Mouse (Mus musculus) liver, adult 2 months (tissue): ENCODE data around the gene Ppid. TPM values are rescaled to one million over a fixed set of nuclear protein-coding genes. Genes with fewer than 3 reads are reported as not detected.

Experiments used
- DNase-seq: peaks from one replicate; pipeline ENCODE4 v3.0.0-alpha.2; 2011; ENCODE audit warnings: low read depth, low spot score; ENCODE audit errors: extremely low read depth
- H3K27ac ChIP-seq: fragments of 200-500 bp; replicated peaks from 2 replicates; pipeline ENCODE4 v1.5.1; 2012; ENCODE audit warnings: low read depth, mild to moderate bottlenecking, control low read depth, inconsistent platforms, low read length; ENCODE audit not compliant: insufficient read depth
- H3K27me3 ChIP-seq: fragments of 200-500 bp; 2 replicates; pipeline ENCODE4 v1.6.1; 2012; ENCODE audit warnings: mild to moderate bottlenecking, moderate library complexity, low read length, inconsistent platforms; ENCODE audit not compliant: control insufficient read depth, insufficient read depth
- H3K36me3 ChIP-seq: fragments of 200-500 bp; 2 replicates; pipeline ENCODE4 v1.6.1; 2012; ENCODE audit warnings: low read length, inconsistent platforms; ENCODE audit not compliant: control insufficient read depth, insufficient read depth
- H3K4me1 ChIP-seq: fragments of 200-500 bp; 2 replicates; pipeline ENCODE4 v1.6.1; 2011; ENCODE audit warnings: low read length; ENCODE audit not compliant: control insufficient read depth, insufficient read depth
- H3K4me3 ChIP-seq: fragments of 200-500 bp; 2 replicates; pipeline ENCODE4 v1.5.1; 2011; ENCODE audit warnings: low read depth, mild to moderate bottlenecking, control low read depth, low read length, moderate library complexity; ENCODE audit not compliant: insufficient read depth
- H3K79me2 ChIP-seq: fragments of 200-500 bp; 2 replicates; pipeline ENCODE4 v1.6.1; 2012; ENCODE audit warnings: inconsistent platforms, mild to moderate bottlenecking, low read length, moderate library complexity; ENCODE audit not compliant: control insufficient read depth, insufficient read depth
- H3K9ac ChIP-seq: fragments of 200-500 bp; 2 replicates; pipeline ENCODE4 v1.6.1; 2012; ENCODE audit warnings: low read depth, mild to moderate bottlenecking, control low read depth, inconsistent platforms, low read length
- CTCF ChIP-seq: fragments of 200-500 bp; IDR thresholded peaks from 2 replicates; pipeline ENCODE4 v1.5.1; 2011; ENCODE audit warnings: low read depth, low read length, control low read depth
- POLR2A ChIP-seq: fragments of 200-500 bp; IDR thresholded peaks from 2 replicates; pipeline ENCODE4 v1.6.1; 2011; ENCODE audit warnings: low read length, control low read depth; ENCODE audit not compliant: insufficient read depth; ENCODE audit errors: extremely low read depth
- WGBS: fragments of 180-500 bp; shearing (Covaris S2); methylation state at CpG from one replicate; pipeline ENCODE4 v1.1.7; 2018; 5-methylcytosine and 5-hydroxymethylcytosine counted together
- polyA plus RNA-seq: library from polyadenylated mRNA; depleted of rRNA; stranded (reverse); fragments of >200 nt; gene quantifications from 2 replicates; pipeline ENCODE4 v1.2.3, GENCODE M21; 2012
- total RNA-seq: library from RNA; depleted of rRNA; stranded (reverse); fragments of >200 nt; gene quantifications from 2 replicates; pipeline ENCODE4 v1.2.3, GENCODE M21; 2014

Ppid gene
- total and polyA plus RNA-seq, 2 experiments: 7.1 to 33.3 TPM

- no peaks in the 10 kb centered on the region for H3K27me3 ChIP-seq
- no peak overlapping the region for H3K9ac ChIP-seq
- 22% methylated on average over 3 of the region's 3 CpGs for whole genome bisulfite sequencing
- TF ChIP-seq POLR2A: no peak
- no peaks in the 10 kb centered on the region for H3K79me2 ChIP-seq
- DNase-seq: no peak
- no peaks in the 10 kb centered on the region for H3K4me1 ChIP-seq
- no peaks in the 10 kb centered on the region for H3K36me3 ChIP-seq
- H3K27ac ChIP-seq: no peak overlapping the region
- no peak overlapping the region for H3K4me3 ChIP-seq
Measured at GRCm38 (mm10) chr3:79576468-79576816, 14.7 kb upstream of the Ppid start.

DNA sequence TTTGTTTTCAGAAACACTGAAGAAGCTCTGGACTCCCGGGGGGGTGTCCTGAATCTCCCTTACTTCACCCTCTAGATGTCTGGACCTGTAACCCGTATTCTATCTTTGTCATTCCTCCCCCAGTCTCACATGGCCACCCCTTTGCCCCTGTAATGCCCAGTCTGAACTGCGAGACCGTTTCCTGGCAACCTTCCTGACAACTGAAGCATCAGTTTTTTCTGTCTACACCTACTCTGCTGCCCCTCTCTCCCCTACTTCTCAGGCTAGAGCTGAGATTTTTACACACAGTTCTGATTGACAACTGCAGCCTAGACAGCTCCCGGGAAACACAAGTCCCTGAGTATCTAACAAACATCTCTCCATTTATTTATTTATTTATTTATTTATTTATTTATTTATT is 14.3 kb upstream of the Ppid start:
- WGBS: 22% methylated on average over 5 of the region's 5 CpGs
- DNase-seq: no peak
- no peaks in the 10 kb centered on the region for H3K27me3 ChIP-seq
- H3K36me3 ChIP-seq: no peaks in the 10 kb centered on the region
- no peaks in the 10 kb centered on the region for H3K4me1 ChIP-seq
- TF ChIP-seq CTCF: no peak
- no peak for TF ChIP-seq POLR2A
- H3K27ac ChIP-seq: no peak overlapping the region
- H3K9ac ChIP-seq: no peak overlapping the region
- H3K79me2 ChIP-seq: no peaks in the 10 kb centered on the region
- H3K4me3 ChIP-seq: no peak overlapping the region

DNA sequence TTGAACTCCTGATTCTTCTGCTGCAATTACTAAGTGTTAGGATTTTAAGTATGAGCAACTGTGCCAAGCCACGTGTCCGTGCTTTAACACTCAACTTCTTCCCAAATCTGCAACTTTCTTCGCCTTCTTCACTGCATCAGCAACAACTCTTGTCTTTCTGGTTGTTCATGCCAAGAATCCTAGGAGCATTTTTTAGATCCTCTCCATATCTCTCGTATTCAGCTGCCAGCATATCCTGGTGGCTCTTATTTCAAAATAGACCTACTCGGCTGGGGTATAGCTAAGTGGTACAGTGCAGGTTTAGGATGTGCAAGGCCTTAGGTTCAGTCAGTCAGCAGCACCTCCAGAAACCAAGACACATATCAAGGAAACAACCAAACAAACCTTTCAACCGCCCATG is 13.5 kb upstream of the Ppid start:
- Histone ChIP-seq H3K9ac (no peak overlapping the region), H3K36me3 (no peaks in the 10 kb centered on the region), H3K27ac (no peak overlapping the region), H3K4me1 (no peaks in the 10 kb centered on the region), H3K4me3 (no peak overlapping the region), H3K27me3 (no peaks in the 10 kb centered on the region), H3K79me2 (no peaks in the 10 kb centered on the region)
- TF ChIP-seq CTCF: no peak
- TF ChIP-seq POLR2A: no peak
- WGBS: 84% methylated on average over 6 of the region's 6 CpGs
- no peak for DNase-seq

DNA sequence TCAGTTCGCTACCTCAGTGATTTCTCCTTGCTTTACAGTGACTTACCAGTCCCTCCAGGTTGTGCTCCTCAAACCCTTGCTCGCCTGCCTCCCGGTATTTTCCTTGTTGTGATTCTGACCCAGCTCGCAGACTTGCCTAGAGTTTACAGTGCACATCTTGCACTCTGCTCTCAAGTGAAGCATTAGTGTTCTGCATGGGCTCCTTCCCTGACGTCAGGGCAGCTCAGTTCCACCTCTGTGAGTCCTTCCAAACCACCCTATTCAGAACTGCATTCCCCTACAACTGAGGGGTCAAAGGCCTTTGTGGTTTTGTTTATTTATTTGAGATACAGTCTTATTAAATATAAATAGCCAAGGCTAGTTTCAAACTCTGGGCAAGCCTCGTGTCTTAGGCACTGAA is 13.0 kb upstream of the Ppid start:
- Histone ChIP-seq H3K79me2 (no peaks in the 10 kb centered on the region), H3K9ac (no peak overlapping the region), H3K4me3 (no peak overlapping the region), H3K4me1 (no peaks in the 10 kb centered on the region), H3K36me3 (no peaks in the 10 kb centered on the region), H3K27ac (no peak overlapping the region), H3K27me3 (no peaks in the 10 kb centered on the region)
- TF ChIP-seq CTCF (no peak), POLR2A (no peak)
- DNase-seq: no peak
- 88% methylated on average over 6 of the region's 6 CpGs for WGBS

GRCm38 (mm10) chr3:79579891-79580575 is 11.1 kb upstream of the Ppid start:
- TF ChIP-seq POLR2A (no peak), CTCF (no peak)
- H3K27ac ChIP-seq: no peak overlapping the region
- H3K36me3 ChIP-seq: no peaks in the 10 kb centered on the region
- H3K79me2 ChIP-seq: no peaks in the 10 kb centered on the region
- DNase-seq: no peak
- 89% methylated on average over 5 of the region's 5 CpGs for WGBS
- H3K9ac ChIP-seq: no peak overlapping the region
- H3K4me3 ChIP-seq: no peak overlapping the region
- H3K27me3 ChIP-seq: no peaks in the 10 kb centered on the region
- H3K4me1 ChIP-seq: no peaks in the 10 kb centered on the region

- Histone ChIP-seq H3K9ac (no peak overlapping the region), H3K4me3 (no peak overlapping the region), H3K4me1 (peaks cover 5% of the 10 kb centered on the region; the same call in 1 of the 2 replicates), H3K27ac (no peak overlapping the region), H3K36me3 (no peaks in the 10 kb centered on the region), H3K79me2 (peaks cover 5% of the 10 kb centered on the region; the same call in 1 of the 2 replicates), H3K27me3 (no peaks in the 10 kb centered on the region)
- TF ChIP-seq POLR2A (no peak), CTCF (peak; percentile 94)
- DNase-seq: peak; percentile 70
- 5% methylated on average over 6 of the region's 6 CpGs for WGBS
Measured at GRCm38 (mm10) chr3:79586804-79587203, 4.3 kb upstream of the Ppid start.
